Mouse (Mus musculus): ENCODE results near the gene Nodal.

The Nodal gene

DNA sequence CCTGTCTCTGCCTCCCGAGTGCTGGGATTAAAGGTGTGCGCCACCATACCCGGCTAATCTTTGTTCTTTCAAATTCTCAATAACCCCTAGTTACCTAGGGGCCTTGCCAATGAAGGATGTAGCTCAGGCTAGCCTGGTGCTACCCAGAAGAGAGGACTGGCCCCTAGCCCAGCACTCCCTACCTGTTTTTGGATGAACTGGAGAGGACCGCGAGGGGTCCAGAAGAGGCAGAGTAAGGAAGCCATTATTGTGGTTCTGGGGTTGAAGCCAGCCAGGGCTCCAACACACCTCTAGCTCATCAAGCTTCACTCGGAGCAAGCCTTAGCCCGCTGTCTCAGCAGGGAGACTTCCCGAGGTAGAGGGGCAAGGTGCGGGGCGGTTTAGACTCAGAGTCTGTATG, at the start of gene Nodal:
TSS of gene Nodal (plus strand) at position 301 of the 400 bp plus-strand sequence.
- no peak for DNase-seq (ENCODE audit: extremely low read depth, low read depth, low spot score)

DNA sequence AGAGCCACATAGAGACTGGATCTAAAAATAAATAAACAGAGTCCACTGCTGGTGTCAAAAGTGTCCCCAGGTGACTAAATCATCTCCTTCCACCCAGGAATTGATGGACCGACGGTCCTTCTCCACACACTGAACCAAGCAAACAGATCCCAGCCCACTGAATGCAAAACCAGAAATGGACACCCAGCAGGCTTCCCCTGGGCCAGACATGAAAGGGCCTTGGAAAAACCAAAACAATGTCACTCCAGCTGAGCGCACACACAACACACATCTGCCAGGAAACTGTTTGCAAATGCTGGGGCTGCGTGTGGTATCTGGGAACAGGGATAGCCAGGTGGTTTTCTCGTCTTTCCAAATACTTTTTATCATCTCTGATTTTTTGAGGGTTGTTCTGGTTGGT, 48.0 kb upstream of the Nodal start:
- no peak for DNase-seq (ENCODE audit: extremely low read depth, low read depth, low spot score)

DNA sequence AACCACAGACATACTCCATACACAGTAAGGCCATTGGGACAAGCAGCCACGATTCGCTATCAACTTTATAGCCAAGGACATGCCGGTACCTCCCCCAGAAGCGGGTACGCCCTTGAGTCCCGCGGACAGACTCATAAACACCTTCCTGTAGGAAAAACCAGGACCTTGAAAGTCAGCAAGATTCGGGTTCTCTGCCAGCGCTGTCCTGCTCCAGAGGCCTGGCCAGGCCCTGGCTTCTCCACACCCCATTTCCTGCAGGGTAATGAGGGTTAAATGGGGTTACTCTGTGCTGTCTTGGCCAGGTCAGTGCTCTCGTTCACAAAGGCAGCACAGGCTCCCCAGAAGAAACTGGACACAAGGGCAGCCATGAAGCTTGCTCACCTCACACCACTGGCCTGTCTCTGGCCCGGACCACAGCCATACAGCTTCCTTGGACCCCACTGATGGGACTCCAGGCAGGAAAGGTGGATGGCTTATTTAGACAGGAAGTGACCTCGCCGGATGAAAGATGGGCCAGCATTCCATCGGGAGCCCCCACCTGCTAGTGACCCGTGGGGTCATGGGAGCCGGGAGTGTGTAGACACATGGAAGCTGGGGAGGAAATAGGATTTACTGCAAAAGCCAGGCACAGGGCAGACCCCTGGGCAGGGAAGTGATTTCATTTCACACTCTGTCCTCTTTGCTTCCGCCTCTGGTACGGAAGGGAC, 47.3 kb upstream of the Nodal start:
- DNase-seq (ENCODE audit: extremely low read depth, low read depth, low spot score) = no peak

DNA sequence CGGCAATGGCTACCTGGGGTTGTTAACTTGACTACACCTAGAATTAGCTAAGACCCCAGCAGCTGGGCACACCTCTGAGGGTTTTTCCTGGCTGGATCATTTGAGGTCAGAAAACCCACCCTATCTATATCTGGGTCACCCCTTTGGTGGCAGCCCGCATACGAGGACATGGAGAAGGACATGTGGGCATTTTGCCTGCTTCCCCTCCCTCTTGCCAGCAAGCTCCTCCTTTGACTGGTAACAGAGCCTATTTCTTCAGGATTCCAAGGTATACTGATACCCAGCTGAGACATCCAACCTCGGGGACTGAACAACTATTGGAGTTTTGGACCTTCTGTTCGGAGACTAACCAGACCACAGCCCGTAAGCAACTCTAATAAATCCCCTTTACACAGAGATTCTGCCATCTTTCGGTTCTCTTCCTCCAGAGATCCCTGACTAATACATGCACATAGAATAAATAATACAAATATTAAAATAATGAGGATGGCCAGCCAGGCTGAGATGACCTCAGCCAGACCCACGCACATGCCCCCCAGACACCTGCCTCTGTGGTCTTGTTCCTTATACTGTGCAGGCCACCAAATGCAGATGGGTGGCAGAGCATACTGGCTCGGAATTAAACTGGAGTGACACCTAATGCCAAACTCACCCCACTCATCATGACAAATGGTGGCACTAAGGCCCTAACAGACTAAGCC, 45.7 kb upstream of the Nodal start:
- no peak for DNase-seq (ENCODE audit: extremely low read depth, low read depth, low spot score)

DNA sequence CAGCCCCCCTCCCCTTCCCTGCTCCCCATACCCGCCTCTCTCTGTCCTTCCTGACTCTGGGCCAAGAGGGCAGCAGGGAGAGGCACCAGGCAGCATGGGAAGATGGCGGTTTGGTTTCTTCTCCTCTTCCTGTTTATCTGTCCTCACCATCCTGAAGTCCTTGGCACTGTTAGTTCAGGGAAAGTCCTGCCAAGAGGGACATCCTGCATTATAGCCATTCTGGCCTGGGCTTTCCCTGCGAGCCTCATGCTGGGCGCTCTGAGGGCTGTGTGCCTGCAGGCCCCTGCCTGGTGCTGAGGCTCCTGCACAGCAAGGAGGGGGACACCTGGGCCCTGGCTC, 45.2 kb upstream of the Nodal start:
- no peak for DNase-seq (ENCODE audit: extremely low read depth, low read depth, low spot score)

DNA sequence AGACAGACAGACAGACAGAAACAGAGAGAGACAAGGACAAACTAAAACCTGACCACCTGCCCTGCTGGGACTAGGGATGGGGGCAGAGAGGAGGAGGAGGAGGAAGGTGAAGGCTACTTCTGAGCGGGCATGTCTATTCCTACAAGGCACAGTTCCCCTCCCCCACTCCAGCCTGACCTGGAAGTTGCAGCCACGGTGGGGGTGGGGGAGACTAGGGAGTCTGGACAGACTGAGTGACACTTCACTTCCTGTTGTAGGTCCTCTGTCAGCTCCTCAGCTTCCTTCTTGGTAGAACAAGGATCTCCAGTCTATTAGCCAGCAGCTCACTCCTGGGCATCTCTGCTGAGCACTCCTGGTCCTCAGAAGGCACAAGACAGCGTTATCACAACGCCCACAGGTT, 43.7 kb upstream of the Nodal start:
- DNase-seq (ENCODE audit: extremely low read depth, low read depth, low spot score) = no peak

DNA sequence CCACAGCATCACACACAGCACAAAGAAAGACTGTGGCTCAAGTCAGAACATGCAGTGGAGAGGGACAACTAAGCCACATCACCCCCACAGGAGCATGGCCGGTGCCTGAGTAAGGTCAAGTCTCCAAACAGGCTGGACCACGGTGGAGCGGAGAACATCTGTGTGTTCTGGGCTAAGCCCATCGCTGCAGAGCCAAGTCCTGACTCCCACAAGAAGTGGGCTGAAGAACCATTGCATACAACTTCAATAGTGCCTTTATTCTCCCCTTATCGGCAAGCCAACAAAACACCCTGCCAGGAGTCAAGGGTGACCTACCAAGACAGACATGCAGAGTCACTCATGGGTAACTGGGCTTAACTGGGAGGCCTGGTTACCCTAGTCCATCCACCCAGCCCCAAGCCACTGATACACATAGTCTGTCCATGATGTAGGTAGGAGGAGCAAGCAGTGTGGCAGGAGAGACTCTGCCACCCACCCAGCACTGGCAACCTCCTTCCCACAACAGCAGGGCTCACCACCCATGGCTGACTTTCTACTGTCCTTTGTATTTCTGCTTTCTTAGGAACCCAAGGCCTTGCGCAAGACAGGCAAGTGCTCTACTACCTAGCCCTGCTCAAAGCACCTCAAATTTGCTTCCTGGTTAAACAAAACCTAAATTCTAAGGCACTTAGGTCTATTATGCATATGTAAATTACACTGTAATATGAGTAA, 42.8 kb upstream of the Nodal start:
- DNase-seq (ENCODE audit: extremely low read depth, low read depth, low spot score) = no peak

DNA sequence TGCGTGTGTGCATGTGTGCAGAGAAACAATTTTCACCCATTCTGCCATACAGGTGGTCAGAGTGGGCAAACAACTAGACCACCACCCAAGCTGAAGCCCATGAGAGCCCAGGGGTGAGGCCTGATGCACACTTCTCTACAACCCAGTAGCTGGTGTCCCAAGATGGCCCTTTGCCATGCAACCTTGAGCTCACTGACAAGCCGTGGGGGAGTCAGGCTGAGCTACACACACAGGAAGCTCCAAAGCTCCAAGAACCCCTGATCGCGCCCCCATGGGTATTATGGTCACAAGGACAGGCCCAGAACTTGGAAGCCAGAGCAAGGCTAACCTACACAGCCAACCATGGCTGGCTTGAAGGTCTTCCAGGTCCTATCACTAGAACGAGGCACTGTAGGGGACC, 39.7 kb upstream of the Nodal start:
- DNase-seq (ENCODE audit: extremely low read depth, low read depth, low spot score) = no peak

DNA sequence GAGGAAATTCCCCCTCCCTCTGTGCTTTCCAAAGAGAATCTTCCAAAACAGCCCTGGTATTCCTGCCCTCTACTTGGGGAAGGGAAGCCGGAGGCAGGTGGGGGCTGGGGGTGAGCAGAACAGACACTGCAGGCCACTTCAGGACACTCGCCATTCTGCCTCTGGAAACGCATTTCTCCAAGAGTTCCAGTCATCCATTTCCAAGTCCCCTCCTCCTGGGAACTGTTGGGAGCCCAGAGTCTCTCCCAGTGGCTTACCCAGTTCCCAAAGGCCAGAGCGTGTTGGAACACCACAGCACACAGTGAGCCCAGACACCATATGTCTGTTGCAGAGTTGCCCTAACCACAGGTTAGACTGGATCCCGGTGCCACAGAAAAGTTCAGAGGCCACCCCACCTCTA, 39.1 kb upstream of the Nodal start:
- DNase-seq (ENCODE audit: extremely low read depth, low read depth, low spot score) = no peak

DNA sequence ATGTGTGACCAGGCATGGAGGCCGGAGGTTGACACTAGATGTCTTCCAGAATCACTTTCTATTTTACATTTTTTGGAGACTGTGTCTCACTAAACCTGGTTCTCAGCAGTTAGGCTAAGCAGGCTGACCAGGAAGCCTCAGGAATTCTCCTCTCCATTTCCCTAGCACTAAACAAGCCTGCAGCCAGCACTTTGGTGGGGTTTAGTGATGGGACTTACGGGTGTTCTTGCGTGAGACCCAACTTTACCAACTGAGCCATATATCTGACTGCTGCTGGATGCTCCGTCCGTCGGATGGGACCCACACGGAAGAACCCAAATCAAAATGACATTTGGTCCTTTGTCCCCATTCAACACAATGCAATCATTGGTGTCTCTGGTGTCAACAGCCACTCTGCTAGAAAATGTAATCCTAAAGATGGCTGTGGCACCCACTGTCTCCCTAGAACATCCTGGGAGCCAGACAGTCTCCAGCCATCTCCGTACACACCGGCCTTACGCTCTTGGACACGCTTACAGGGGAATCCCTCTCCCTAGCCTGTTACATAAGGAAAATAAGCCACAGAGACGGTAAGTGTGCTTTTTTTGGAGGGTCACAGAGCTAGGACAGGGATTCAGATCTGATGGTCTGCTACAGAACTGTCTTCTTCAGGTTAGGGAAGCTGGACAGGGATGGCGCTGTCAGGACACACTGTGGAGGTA, 38.3 kb upstream of the Nodal start:
- DNase-seq (ENCODE audit: extremely low read depth, low read depth, low spot score) = no peak

DNA sequence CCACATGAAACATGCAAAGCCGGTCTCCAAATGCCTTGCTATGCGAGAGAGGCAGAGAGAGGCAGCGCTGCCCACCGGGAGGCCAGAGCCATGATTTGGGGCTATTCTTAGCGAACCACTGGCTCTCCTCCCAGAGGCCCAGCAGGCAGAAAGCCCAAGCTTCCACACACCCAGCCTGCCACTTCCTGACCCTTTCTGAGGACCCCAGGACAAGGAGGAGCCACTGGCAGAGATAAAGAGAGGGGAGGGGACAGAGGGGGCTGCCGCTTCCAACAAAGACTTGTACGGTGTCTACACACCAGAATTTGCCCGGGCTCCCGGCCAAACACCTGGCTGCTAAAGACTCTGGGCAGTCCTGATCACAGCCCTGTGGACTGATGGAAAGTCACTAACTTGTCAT, 37.6 kb upstream of the Nodal start:
- DNase-seq (ENCODE audit: extremely low read depth, low read depth, low spot score) = no peak

DNA sequence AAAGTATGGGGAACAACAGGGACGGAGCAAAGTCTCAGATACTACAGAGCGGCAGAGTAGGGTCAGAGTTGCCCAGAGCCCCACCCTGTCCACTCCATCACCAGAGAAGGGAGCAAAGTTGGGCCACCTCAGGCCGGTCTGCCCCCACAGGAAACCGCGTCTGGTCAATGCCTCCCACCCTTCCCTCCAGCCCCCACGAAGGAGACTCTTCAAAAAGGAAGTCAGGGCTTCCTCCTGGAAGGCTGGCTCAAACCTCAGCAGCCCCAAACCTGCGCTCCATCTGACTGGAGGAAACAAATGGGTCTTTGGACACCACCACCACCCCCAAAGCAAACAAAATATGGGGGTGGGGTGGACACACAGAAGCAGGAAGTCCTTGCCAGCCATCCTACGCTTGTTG, 35.9 kb upstream of the Nodal start:
- DNase-seq (ENCODE audit: extremely low read depth, low read depth, low spot score) = no peak

DNA sequence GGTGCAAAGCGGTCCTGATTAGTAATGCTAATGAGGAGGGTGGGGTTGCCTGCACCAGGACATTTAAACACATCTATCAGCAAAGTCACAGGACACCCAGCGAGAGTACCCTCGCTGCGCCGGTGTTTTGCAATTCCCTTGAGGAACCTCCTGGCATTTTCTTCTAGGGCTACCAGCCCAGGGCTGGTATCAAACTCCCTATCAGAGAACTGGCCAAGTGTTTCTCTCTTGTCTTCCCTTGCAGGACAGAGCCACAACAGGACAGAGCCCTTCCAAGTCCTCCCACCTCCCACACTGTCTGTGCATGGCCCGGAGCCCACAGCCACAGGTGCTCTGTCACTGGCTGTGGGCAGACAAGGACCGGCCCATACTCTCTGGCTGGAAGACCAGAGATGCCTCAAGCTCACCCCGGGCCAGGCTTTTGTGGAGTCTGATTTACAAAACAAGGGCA, 35.5 kb upstream of the Nodal start:
- no peak for DNase-seq (ENCODE audit: extremely low read depth, low read depth, low spot score)

DNA sequence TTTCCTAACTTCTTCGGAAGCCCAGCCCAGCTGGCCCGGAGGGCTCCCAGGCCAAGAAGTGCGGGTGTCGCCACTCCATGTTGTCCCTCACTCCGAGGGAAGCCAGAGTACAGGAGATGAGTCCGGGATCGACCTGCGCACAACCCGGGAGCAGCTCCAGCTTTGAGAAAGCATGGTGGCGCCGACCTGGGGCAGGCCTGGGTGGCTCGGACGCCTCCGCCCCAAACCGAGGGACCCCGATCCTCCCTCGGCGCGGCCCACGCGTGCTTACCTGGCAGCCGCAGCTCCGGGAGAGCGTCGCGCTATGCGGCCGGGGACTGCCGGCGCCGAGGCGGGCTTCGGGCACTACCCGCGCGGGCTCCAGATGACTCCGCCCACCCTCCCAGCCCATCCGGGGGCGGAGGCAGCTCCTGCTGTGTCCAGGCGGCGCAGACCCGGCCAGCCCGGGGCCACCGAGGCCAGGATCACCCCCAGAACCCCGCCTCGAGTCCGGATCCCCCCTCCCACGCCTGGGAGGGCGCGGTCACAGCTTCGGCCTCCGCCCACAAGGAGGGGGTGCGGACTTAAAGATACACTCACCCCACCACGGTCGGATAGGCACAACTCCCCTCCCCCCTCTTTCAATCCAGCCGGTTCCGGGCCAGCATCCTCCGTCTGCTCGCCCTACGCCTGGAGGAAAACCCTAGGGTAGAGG, 34.6 kb upstream of the Nodal start, which contains the start of gene Pald1:
TSS of gene Pald1 (minus strand) at position 510 of the 694 bp plus-strand sequence.
- no peak for DNase-seq (ENCODE audit: extremely low read depth, low read depth, low spot score)

DNA sequence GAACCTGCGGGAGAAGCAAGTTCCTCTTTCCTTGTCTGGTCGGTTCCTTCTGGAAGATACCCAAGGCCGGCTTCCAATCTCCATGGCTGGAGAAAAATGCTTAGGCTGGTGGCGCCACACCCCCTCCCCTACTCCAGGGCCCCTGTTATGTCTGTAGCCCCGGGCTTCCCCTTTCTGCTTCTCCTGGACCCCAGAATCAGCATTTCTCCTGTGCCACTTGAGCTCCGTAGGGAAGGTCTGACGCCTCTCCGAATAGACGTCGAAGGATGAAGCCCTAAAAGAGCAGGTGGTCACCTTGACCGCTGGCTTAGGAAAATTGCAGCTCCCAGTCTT, 34.1 kb upstream of the Nodal start:
- DNase-seq (ENCODE audit: extremely low read depth, low read depth, low spot score) = no peak

DNA sequence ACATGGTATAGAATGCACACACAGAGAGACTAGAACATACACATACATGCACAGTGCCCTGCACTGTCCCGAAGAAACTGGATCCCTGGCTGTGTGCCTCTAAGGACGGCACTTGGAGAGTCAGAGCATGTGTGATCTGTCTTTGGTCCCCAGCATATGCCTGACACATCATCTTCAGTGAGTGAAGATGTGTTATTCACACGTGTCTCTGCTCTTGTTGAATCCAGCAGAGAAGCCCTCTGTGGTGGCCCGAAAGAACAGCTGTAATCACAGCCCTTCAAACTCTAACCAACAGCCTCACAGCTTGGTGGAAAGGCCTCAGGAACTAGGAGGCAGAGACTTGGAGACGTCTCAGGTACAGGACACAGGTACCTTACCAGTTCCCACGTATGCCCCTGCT, 32.6 kb upstream of the Nodal start:
- DNase-seq (ENCODE audit: extremely low read depth, low read depth, low spot score) = no peak

DNA sequence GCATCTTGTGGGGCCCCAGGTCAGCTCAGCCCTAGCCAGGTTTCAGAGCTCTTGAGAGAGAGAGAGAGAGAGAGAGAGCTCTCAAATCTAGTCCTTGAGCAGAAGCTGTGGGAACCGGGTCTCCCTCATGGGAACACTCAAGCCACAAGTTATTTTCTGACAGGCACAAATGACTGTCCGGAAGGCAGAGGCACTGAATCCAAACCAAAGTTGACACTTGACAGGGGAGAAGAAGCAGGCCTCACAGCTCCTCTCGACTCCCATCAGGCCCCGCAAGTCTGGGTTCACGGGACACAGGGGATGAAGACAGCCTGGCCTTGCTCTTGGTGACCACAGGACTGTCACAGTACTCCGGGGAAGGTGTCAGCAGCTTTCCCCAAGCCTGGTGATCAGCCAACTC, 31.5 kb upstream of the Nodal start:
- DNase-seq (ENCODE audit: extremely low read depth, low read depth, low spot score) = no peak

DNA sequence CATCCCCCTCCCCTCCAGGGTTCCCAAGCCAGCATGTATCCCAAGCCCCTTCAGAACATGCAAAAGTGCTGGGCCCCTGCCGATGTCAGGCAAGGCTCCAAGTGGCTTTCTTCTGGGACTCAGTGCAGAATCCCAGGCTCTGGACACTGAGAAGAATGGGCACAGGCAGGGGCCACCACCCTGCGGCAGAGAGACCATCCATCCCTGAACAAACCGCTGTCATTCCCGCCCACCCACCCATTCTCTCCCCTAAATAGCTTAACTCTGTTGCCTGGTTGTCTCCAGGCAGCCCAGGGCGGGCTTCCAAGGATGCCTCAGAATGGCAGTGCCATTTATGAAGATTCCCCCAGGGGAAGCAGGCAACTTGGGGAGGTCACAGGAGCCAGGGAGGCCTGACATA, 28.8 kb upstream of the Nodal start:
- no peak for DNase-seq (ENCODE audit: extremely low read depth, low read depth, low spot score)

DNA sequence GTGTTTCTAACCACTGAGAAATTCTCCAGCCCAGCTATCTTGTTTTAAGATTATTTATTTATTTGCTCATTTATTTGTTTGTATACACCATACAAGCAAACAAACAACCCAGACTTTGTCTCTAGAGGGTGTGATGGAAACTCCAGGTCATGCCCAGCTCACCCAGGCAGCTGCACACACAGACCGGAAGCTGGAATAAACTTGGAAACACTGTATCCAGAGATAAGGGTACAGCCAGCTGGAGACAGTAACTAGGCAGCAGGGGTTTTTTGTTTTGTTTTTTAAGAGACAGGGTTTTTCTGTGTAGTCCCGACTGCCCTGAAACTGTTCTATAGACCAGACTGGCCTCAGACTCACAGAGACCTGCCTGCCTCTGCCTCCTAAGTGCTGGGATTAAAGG, 27.6 kb upstream of the Nodal start:
- DNase-seq (ENCODE audit: extremely low read depth, low read depth, low spot score) = no peak

DNA sequence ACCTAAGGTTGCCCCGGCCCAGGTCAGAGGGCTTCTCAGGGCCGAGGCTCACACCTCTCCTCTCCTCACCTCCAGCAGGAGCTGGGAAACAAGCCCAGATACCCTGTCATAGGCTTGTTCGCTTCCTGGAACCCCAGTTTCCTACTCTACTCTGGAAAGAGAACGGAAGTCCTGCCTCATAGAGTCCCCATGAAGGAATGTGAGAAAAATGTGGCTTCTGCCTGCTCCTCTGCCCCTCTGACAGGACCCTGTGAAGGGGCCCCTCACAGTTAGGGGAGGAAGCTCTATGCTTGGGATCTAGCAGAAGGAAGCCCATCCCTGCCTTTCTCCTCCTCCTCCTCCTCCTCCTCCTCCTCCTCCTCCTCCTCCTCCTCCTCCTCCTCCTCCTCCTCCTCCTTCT, 25.2 kb upstream of the Nodal start:
- DNase-seq (ENCODE audit: extremely low read depth, low read depth, low spot score) = no peak

DNA sequence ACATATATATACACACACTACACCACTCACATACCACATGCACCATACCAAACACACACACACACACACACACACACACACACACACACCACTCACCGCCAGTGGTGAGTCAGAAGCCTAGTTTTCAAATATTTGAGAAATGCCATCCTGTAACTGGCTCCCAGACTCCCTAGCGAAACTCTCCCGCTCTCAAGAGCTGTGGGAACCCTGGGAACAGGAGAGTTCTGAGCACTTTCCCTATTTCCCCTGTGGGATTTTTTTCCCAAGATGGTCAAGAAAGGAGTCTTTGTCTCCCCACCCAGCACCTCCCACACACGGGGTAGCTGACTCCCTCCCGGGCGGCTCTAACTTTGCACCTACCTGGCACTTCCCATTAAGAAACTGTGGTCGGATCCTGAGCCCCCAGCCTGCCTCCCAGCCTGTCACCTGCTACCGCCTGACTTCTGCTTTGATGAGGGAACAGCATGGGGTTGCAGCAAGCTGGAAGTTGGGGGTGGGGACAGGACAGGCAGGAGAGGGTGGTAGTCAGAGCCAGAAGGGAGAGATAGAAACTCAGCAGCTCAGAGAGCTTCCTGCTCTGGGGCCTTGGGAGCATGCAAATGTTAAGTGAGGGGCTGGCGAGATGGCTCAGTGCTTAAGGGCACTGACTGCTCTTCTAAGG, 23.2 kb upstream of the Nodal start:
- no peak for DNase-seq (ENCODE audit: extremely low read depth, low read depth, low spot score)
